Mouse (Mus musculus) E14TG2a.4 (cell line): Measurements from ENCODE around the gene Sntg2.

Experiments used
- CTCF ChIP-seq: conservative IDR thresholded peaks from 2 replicates; pipeline ENCODE4 v1.5.1; 2014; ENCODE audit warnings: low read length
- NANOG ChIP-seq: IDR thresholded peaks from 2 replicates; pipeline ENCODE4 v1.6.1; 2014; ENCODE audit warnings: borderline replicate concordance, low read length, mixed read lengths

DNA sequence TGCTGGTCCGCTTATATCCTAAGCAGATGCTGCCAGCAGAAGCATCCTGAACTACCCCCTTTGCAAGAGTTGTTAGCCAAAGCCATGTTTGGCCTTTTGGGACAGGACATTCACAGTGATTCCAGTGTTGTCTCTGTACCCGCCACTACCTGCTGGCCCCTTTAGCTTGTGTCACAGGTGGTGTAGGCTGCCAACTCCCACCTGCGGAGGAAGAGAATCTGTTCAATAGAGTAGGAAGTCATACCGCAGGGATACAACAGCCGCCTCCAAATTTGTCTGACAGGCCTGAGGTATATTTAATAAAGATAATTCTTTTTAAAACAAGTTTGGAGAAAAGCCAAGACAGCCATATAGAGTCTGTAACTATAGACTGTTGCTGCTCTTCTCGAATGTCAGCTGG, 195.2 kb downstream of the Sntg2 start:
- TF ChIP-seq CTCF (no peak), NANOG (no peak)
